Mouse (Mus musculus): ENCODE data around the gene Pih1d2. TPM values are rescaled to one million over a fixed set of nuclear protein-coding genes. Genes with fewer than 3 reads are reported as not detected.
A peak's percentile ranks its signal among the peaks of the same experiment; 100 is the strongest.

Pih1d2 gene
- under 1 TPM in 1 of 2 experiments, not detected in 1; 0.65 TPM for total RNA-seq (2021)

GRCm38 (mm10) chr9:50616766-50617603, at the start of gene Pih1d2, which contains the start of gene Nkapd1:
TSS of gene Pih1d2 (plus strand) at chr9:50617321.
TSS of gene Nkapd1 (minus strand) at chr9:50617464.
- intact Hi-C loops (cut with DNase I): loop anchor here (2.0 to 5.0 kb wide), 4 partner anchors 14 to 460 kb away; partner anchors contain the start of genes Dlat, Fdxacb1, Layn and Sdhd

GRCm38 (mm10) chr9:50567372-50567771, 49.7 kb upstream of the Pih1d2 start:
- no peak for DNase-seq
- intact Hi-C loops (cut with DNase I): no loop called here

More at GRCm38 (mm10) chr9:50616766-50617603, at the start of gene Pih1d2, which contains the start of gene Nkapd1:
- peak; percentile 89 to 91 for DNase-seq

- intact Hi-C loops (cut with DNase I): no loop called here
- DNase-seq: no peak
Observed at GRCm38 (mm10) chr9:50567881-50568280, 49.2 kb upstream of the Pih1d2 start.

- no peak for DNase-seq
- intact Hi-C loops (cut with DNase I): no loop called here
Observed at GRCm38 (mm10) chr9:50569599-50570525, 47.3 kb upstream of the Pih1d2 start.

GRCm38 (mm10) chr9:50580370-50580769, 36.8 kb upstream of the Pih1d2 start:
- intact Hi-C loops (cut with DNase I): no loop called here
- no peak for DNase-seq

- intact Hi-C loops (cut with DNase I): no loop called here
Observed at GRCm38 (mm10) chr9:50585145-50585818, 31.8 kb upstream of the Pih1d2 start.

GRCm38 (mm10) chr9:50586955-50587354, 30.2 kb upstream of the Pih1d2 start:
- intact Hi-C loops (cut with DNase I): no loop called here
- DNase-seq: no peak

More at GRCm38 (mm10) chr9:50585145-50585818, 31.8 kb upstream of the Pih1d2 start:
- no peak for DNase-seq

GRCm38 (mm10) chr9:50590856-50591518, 26.1 kb upstream of the Pih1d2 start:
- intact Hi-C loops (cut with DNase I): no loop called here
- DNase-seq: no peak

GRCm38 (mm10) chr9:50592955-50593354, 24.2 kb upstream of the Pih1d2 start:
- intact Hi-C loops (cut with DNase I): no loop called here
- DNase-seq: no peak

- DNase-seq: peak in 1 of 2 experiments; percentile 26
- intact Hi-C loops (cut with DNase I): no loop called here
Observed at GRCm38 (mm10) chr9:50593544-50593943, 23.6 kb upstream of the Pih1d2 start.

- intact Hi-C loops (cut with DNase I): no loop called here
- DNase-seq: no peak
Observed at GRCm38 (mm10) chr9:50594794-50595417, 22.2 kb upstream of the Pih1d2 start.

GRCm38 (mm10) chr9:50596973-50597372, 20.1 kb upstream of the Pih1d2 start:
- no peak for DNase-seq
- intact Hi-C loops (cut with DNase I): no loop called here

- intact Hi-C loops (cut with DNase I): loop anchor here (5.0 kb wide), 2 partner anchors 56 to 139 kb away; partner anchors contain the start of gene Dlat
- no peak for DNase-seq
Observed at GRCm38 (mm10) chr9:50601536-50601935, 15.6 kb upstream of the Pih1d2 start.

GRCm38 (mm10) chr9:50602055-50602845, 14.9 kb upstream of the Pih1d2 start:
- intact Hi-C loops (cut with DNase I): loop anchor here (2.0 to 5.0 kb wide), 3 partner anchors 15 to 140 kb away; partner anchors contain the start of genes Dlat, Nkapd1 and Pih1d2
- DNase-seq: no peak

GRCm38 (mm10) chr9:50603189-50603997, 13.7 kb upstream of the Pih1d2 start, which contains the start of the genes Sdhd and Timm8b:
TSS of gene Sdhd (minus strand) at chr9:50603812.
TSS of gene Timm8b (plus strand) at chr9:50603910.
- DNase-seq: peak; percentile 91 to 92
- intact Hi-C loops (cut with DNase I): loop anchor here (2.0 to 5.0 kb wide), 3 partner anchors 13 to 141 kb away; partner anchors contain the start of genes Dlat, Nkapd1 and Pih1d2

- intact Hi-C loops (cut with DNase I): loop anchor here (2.0 to 5.0 kb wide), 3 partner anchors 13 to 142 kb away; partner anchors contain the start of genes Dlat, Nkapd1 and Pih1d2
- no peak for DNase-seq
Observed at GRCm38 (mm10) chr9:50603998-50604324, 13.2 kb upstream of the Pih1d2 start.

GRCm38 (mm10) chr9:50604338-50604737, 12.8 kb upstream of the Pih1d2 start:
- intact Hi-C loops (cut with DNase I): loop anchor here (5.0 kb wide), 2 partner anchors 53 to 142 kb away; partner anchors contain the start of gene Dlat
- DNase-seq: no peak
